Mouse (Mus musculus): Measurements from ENCODE around the gene Npb. TPM values are rescaled to one million over a fixed set of nuclear protein-coding genes. Genes with fewer than 3 reads are reported as not detected.

Npb gene
- total RNA-seq, 4 experiments from 2014 or later, result not detected

DNA sequence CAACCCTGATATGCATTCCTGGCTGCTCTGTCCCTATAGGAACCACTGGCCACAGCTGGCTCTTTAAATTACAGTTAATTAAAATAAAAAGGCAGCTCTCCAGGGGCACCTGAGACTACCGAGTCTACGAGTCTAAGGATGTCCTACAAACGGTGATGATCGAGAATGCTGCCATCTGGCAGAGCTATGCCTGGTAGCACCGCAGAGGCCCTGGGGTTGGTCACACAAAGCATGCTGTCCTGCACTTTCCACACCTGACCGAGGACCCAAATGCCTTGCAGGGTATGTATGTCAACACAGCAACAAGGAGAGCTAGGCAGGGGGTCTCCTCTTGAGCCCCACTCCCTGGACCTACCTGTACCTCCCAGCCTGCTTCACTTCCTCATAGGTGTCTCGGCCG lies 5.7 kb downstream of the Npb start:
- no peak for DNase-seq (ENCODE audit: low spot score in 2 of 2)

DNA sequence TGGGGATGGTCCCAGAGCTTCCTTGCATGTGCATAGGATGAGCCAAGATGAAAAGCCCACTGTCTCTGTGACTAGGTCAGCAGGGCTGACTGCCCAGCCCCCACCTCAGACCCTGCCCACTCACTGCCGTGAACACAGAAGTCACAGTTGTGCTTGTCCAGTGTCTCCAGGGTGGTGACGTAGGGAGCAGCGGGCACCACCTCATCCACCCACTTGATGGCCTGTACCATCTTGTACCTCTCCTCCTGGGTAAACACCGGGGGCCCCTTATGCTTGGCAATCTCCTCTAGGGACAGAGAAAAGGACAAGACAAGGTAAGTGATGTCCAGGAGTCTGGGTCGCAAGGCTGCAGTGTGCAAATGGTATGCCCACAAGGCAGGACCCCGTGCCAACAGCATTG lies 6.9 kb downstream of the Npb start:
- DNase-seq (ENCODE audit: low spot score in 2 of 2), result no peak

DNA sequence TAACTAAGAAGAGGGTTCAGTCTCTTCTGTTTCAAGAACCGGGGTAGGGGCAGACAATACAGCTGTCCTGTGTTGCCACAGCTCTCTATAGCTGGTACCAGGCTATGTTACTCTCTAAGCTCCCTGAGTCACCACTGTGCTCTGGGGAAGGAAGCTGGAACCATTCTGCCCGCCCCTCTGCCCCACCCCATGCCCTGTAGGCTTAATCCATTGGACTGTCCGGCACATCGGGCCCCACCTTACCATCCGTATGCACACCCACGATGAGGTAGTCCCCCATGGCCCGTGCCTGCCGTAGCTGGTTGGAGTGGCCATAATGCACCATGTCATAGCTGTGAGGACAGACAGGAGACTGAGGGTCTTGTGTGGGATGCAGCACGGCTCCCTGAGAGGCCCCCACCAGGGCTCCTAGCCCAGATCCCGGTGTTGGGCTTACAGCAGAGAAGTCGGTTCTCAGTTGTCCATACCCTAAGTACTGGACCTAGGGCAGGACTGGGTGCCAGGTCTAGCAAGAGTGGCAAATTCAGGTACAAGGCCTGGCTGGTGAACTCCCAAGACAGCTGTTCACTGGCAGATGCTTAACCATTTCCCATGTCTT lies 7.4 kb downstream of the Npb start:
- no peak for DNase-seq (ENCODE audit: low spot score in 2 of 2)

DNA sequence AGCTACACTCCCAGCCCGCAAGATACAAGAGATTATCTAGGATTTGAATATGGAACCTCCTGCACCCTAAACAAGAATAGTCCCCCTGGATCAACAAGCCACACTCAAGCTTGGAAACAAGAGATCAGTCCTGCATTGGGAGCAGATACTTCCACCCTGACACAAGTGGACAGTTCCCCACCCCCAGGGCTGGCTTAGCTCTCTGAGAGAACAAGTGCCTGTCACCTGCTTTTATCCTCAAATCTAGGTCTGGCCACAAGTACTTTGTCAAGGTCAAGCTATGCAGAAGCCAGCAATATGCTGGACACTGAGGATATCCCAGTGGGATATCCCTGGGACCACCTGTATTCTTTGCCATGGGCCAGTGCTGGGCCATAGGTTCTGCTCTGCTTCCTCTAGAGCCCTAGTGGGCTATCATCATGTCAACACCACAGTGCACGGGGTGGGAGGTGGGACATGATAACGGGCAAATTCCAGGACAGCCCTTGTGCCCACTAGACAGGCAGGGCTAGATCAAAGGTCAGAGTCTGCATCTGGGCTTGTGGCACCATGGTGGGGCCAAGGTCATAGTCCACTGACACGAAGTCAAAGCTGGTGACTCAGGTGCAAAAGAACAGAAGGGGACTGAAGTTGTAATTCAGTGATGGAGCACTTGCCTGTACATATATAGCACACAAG lies 8.5 kb downstream of the Npb start:
- DNase-seq (ENCODE audit: low spot score in 2 of 2), result no peak

DNA sequence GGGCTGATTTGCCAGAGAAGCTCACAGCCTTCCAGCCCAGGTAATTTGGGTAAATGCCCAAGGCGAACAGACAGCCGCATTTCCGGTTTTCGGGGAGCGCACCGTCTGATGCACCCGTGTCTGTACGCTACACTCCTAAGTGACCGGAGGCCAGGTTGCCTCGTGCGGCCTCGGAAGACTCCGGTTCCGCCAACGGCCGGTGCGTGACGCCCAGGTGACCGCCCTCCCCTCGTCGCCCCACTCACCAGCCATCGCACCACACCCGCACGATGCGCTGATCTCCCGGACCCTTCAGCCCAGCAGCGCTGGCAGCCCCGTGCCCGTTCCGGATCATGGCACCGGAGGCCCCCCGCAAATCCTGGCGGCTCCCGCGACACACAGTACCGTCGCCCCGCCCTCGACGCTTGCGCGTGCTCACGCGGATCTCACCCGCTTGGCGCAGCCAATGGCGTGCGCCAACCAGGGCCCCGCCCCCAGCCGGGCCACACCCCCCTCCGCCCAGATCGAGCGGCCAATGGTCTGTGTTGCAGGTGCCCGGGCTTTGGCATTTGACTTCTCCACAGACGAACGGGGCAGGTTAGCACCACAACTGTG lies 9.3 kb downstream of the Npb start, which contains the start of gene Pcyt2:
Gene Pcyt2, minus strand, starts transcription at position 418 of the 594 bp plus-strand sequence.
- DNase-seq (ENCODE audit: low spot score in 2 of 2), result peak; percentile 89 to 93

DNA sequence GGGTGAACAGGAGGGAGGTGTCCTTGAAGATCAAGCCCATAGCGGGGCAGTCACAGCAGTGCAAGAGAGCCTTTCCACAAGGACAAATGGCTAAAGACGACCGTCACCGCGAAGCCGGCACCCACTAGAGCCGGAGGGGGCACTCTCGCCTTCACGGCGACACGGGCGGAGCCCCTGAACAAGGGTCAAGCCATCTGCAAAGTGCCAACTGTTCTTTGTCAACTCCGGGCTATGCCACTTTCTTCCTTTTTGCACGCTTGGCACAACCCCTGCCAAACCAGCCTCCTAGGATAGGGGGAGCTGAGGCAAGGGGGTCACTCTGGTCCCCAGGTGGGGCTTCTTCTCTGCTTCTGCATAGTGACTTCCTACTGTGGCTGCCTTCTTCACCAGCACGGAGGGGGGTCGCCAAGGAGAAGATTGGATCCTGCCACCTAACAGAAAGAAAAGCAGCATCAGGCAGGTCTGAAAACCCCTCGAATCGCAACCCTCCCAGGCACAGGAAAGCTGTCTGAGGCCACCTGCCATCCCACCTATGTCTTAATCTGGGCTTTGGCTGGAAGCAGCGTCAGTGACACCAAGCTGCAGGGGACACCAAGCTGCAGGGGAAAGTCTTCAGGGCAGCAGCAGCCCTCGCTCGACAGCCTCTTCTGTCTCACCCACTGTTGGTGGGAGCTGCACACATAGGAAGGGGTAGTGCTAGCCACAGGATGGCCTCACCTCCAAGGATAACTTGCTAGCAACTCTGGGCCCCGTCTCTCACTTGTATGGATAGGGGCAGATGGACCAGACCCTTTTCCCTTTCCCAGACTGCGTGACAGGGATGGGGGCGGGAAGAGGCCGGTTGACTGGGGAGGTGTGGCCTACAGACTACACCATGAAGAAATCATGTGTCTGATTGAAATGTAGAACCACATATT lies 10.6 kb downstream of the Npb start:
- no peak for DNase-seq (ENCODE audit: low spot score in 2 of 2)

DNA sequence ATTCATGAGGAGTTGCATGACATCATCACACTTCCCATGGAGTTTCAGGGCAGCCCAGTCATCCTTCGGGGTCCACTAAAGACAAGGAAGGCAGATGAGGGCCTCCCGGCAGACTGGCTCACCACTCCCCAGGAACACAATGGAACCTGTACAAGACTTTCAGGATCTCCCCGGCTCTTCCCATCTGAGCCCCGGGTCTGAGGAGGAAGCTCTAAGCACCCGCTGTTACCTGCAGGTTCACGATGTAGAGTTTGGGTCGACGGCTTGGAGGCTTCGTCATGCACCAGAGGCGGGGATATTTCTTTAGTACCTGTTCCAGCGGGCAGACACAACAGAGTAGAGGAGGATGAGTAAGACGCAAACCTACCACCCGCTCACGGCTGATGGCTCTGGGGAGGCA lies 11.9 kb downstream of the Npb start:
- DNase-seq (ENCODE audit: low spot score in 2 of 2), result no peak

DNA sequence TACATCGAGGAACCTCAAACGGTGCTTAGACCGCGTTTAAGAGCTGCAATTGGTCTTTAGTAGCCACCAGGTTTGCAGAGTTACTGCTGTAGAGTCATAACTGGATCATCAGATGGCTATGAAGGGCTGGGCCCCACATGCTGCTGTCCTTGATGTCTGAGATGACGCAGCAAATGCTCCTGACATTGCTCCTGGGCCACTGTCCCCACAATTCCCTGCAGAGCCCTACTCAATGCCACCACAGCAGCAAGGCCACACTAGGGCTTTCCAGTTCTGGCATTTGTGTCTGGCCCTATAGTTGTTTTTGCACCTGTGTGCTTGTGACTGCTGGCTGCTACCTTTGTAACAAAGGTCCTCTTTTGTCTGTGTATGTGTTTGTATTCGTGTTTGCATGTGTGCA lies 14.5 kb downstream of the Npb start:
- no peak for DNase-seq (ENCODE audit: low spot score in 2 of 2)

DNA sequence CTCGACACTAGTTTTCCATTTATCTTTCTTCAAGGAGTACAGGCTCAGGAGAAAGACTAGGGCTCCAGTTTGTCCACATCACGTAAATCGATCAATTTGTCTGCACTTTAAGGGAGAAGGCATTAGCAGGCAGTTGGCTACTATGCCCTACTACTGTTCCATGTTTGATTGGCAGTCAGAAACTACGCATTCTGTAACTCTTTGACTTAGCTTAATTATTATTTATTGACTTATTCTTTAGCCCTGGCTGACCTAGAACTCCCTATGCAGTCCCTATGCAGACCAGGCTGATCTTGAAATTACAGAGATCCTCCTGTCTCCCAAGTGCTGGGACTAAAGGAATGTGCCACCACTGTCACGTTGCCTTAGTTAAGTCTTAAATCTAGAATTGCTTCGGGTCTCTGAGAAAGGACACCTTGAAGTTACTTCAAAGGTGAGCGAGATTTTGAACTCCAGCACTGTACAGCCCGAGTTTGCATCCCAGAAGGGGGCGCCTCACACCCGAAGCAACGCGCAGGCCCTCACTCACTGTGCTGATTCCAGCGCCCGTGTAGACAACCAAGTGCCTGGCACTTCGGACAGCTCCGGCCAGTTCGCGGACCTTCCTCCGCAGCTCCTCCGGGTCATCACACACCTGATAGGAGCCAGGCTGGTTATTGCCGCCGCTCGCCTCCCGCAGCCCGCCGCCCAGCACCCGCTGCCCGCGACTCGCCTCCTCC lies 15.8 kb downstream of the Npb start:
- peak in 1 of 2 experiments; percentile 46 for DNase-seq (ENCODE audit: low spot score in 2 of 2)

DNA sequence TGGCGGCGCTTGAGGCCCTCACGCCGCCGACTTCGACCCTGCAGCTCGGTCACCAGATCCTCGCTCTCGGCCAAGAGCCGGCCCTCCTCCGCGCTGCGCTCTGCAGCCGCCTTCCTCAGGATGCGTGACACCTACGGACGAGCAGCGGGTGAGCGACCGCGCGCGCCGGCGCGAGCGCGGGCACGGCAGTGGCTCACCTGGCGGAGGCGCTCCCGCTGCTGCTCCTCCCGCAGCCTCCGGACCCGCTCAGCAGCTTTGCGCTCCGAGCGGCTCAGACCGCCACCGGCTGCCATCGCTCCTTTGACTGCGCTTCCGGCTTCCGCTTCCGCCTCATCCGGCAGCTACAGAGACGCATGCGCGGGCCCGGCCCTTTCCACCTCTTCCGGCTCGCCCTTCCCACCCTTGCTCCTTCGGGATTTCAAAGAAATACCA lies 16.4 kb downstream of the Npb start:
- DNase-seq (ENCODE audit: low spot score in 2 of 2), result peak; percentile 66 to 81

DNA sequence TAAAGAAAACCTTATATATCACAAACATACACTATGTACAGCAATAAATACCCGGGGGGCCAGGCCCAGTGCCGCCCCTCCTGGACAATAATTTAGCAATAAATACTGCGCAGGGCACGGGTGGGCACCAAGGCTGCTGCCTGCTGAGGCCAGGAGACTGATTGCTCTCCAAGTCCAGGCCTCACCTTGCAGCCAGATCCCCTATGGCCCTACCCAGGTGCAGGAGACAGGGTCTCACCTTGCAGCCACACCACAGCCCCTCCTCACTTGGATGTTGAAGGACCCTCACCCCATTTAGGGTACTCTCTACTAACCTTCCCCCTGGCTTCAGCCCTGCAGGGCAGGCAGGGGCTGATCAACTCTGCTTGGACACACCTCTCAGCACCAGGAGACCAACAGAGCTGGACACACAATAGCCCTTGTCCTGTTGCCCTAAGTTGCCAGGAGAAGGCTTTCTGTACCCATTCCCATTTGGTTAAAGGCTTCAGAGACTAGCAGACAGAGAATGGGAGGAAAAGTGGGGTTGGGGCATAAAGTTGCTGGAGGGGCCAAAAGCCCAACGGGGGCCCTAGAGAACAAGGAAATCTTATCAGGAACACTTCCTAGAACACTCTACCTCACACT lies 17.0 kb downstream of the Npb start, which contains the start of gene Sirt7:
Gene Sirt7, minus strand, starts transcription at position 89 of the 624 bp plus-strand sequence.
- no peak for DNase-seq (ENCODE audit: low spot score in 2 of 2)

DNA sequence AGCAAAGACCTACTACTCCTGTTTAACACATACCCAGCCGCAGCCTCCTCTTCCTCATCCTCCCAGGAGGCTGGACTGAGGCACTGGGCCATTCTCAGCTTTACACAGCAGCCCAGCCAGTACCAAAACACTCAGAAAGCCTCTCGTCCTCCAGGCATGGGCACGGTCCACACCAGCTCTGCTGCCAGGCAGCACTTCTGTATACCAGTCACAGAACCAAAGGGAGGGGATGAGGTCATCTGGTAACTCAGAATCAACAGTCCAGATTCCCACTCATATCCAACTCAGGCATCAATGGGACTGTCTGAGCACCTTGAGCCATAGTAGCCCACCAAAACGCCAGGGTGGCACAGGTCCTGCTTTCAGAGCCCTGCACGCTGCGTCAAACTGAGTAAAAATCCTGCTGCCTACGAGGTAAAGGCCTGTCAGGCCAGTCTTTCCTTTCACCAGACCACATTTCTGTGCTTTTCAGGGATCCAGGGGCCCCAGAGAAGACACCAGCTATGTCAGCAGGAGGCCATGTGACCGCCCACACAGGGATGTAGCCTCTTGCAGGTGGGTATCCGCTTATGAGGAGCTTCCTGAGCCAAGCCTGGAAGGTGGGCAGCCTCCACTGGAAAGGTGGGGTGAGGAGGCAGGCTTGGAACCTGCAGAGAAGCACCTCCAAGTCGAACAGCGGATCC lies 18.6 kb downstream of the Npb start:
- DNase-seq (ENCODE audit: low spot score in 2 of 2), result no peak

DNA sequence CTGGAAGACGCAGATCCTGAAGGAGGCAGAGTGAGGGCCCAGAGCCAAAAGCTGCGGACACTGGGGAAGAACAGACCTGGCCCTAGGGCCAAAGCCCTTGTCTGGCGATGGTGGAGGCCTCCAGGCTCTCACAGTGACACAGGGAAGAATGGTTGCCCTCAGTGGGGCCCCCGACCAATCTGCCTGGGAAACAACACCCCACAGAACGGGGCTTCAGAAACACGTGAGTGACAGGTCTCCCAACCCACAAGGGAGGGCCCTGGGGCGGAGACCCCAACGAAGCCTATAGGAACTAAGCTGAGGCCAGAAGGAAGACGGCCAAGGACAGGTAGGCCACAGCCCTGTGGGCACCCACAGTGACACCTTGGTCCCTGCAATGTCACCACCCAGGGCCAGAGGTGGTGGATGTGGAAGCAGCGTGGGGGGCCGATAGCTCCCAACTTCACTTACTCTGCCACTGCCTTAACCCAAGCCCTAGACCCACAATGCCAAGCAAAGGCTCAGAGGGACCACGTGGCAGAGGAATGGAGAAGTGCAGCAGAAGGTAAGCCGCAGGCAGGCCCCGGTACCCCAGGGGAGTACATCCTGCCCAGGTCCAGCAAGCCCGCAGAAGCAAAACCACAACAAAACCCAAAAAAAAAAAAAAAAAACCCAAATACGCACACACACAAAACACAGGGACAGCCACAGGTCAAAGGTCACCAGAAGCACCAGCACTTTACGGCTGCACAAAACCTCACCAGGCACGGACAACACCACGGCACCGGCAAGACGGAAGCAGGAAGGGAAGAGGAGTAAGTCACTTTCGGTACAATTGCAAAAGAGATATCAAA lies 19.4 kb downstream of the Npb start:
- no peak for DNase-seq (ENCODE audit: low spot score in 2 of 2)

DNA sequence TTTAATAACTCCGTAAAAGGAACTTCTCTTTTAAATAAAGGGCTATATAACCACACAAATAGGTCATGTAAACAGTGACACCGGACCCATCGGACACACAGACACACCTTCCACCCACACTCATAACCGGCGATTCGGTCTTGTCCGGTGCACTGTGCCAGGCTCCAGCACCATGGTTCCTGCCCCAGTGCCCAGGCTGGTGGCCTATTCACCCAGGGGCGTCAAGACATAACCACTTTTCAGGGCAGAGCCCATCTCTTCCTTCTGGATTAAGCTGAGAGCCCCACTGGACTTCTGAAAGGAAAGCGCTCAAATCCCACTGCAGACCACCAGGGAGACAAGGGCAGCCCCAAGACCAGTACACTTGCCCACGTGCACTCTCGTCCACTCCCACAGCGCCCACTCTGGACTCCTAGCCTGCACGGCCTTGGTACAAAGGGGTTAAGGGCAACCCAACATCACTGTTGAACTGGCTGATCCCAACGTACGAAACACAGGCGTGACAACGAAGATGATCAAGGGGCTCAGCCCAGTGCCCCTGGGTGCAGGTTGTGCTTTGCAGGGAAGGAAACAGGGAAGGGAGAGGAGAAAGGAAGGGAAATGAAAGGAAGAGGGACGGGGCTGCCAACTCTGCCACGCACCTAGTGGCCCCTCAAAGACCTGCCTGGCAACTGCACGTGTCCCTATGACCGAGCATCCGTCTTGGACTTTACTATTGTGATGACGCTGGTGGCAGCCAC lies 20.5 kb downstream of the Npb start:
- DNase-seq (ENCODE audit: low spot score in 2 of 2), result no peak

DNA sequence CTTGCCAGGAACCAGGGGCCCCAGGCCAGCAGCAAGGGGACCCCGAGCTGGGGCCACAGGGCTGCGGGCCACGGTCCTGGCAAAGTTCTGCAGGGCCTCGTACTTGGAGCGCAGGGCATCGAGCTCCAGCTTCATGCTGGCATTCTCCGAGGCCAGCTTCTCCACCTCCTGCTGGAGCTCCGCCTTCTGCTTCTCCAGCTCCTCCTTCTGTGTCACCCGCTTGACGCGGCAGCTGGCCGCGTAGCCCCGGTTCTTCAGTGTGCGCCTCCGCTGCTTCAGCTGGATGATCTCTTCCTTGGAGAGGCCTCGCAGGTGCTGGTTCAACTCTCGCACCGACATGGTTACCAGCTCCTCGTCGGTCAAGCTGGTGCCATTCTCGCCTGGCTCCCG lies 21.1 kb downstream of the Npb start:
- DNase-seq (ENCODE audit: low spot score in 2 of 2), result peak in 1 of 2 experiments; percentile 54

DNA sequence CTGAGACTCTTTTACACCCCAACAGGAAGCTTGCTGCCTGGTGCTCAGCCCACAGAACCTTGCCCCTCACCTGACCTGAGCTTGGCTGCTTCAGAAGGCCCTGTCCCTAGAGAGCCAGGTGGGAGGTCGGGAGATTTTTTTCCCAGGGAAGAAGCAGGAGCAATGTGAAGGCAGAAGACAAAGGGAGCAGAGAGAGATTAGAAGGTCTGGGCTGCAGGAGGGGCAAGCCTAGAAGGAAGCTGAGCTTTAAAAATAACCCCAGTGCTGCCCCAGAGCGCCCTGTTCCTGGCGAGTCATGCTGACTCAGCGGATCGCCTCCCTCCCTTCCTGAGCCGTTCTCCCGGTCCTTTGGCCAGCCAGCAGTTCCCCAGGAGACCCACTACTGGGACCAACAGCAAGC lies 21.6 kb downstream of the Npb start:
- DNase-seq (ENCODE audit: low spot score in 2 of 2), result peak; percentile 57 to 71

DNA sequence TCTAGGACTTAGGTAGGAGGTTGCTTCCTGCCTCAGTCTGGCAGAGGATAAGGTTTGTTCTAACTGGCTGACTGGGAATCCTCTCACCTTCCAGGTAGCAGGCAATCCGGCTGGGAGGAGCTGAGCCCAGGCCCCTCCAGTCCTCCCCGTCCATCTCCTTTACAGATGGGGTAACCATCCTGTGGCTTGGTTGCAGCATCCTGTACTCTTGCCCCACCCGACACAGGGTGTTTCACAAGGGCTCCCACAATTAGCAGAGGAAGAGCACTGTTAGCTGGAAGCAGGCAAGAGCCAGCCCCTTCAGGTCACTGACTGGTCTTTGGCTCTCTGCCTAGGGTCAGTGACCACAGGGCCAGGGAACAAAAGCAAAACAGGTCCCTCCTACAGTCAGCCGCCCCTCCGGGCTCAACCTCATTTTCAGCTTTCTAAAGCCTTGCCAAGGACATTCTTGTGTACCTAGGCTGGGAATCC lies 22.2 kb downstream of the Npb start:
- DNase-seq (ENCODE audit: low spot score in 2 of 2), result no peak
